Mouse (Mus musculus) heart, postnatal 0 days (tissue): ENCODE results near the gene Rnf44.

Source experiments
- CTCF ChIP-seq: IDR thresholded peaks from 2 replicates; pipeline ENCODE4 v1.5.1; 2016; ENCODE audit warnings: antibody characterized with exemption, control low read depth, low read depth
- EP300 ChIP-seq: IDR thresholded peaks from 2 replicates; pipeline ENCODE4 v1.6.1; 2016; ENCODE audit warnings: antibody characterized with exemption, low read depth

- TF ChIP-seq CTCF (no peak), EP300 (no peak)
These were observed 43.2 kb downstream of the Rnf44 start for GRCm38 (mm10) chr13:54650461-54650860.
